Mouse (Mus musculus) lung, embryonic 15.5 days (tissue): ENCODE measurements around the gene Plcb4. TPM values are rescaled to one million over a fixed set of nuclear protein-coding genes. Genes with fewer than 3 reads are reported as not detected.

Experiments used
- ATAC-seq: fragments of 200-750 bp; cut with Nextera tagmentation; 2 replicates; pipeline ENCODE4 v1.8.0; 2017; ENCODE audit warnings: moderate number of reproducible peaks, borderline replicate concordance; ENCODE audit not compliant: low FRiP score, low TSS enrichment; ENCODE audit errors: extremely low read depth
- H3K27ac ChIP-seq: fragments of 300-500 bp; sonication (generic); 2 replicates; pipeline ENCODE4 v1.5.1; 2015; ENCODE audit warnings: moderate library complexity, mild to moderate bottlenecking, inconsistent platforms
- H3K27me3 ChIP-seq: fragments of 300-500 bp; sonication (generic); 2 replicates; pipeline ENCODE4 v1.6.1; 2015; ENCODE audit warnings: inconsistent platforms
- H3K36me3 ChIP-seq: fragments of 300-500 bp; sonication (generic); 2 replicates; pipeline ENCODE4 v1.6.1; 2015; ENCODE audit warnings: inconsistent platforms
- H3K4me1 ChIP-seq: fragments of 300-500 bp; sonication (generic); 2 replicates; pipeline ENCODE4 v1.6.1; 2015; ENCODE audit warnings: inconsistent platforms
- H3K4me2 ChIP-seq: fragments of 300-500 bp; sonication (generic); 2 replicates; pipeline ENCODE4 v1.6.1; 2015; ENCODE audit warnings: inconsistent platforms, mild to moderate bottlenecking, moderate library complexity
- H3K4me3 ChIP-seq: fragments of 300-500 bp; sonication (generic); 2 replicates; pipeline ENCODE4 v1.5.1; 2015; ENCODE audit warnings: mild to moderate bottlenecking, inconsistent platforms
- H3K9ac ChIP-seq: fragments of 300-500 bp; sonication (generic); 2 replicates; pipeline ENCODE4 v1.6.1; 2015; ENCODE audit warnings: inconsistent platforms
- H3K9me3 ChIP-seq: fragments of 300-500 bp; sonication (generic); 2 replicates; pipeline ENCODE4 v1.6.1; 2016; ENCODE audit warnings: inconsistent platforms
- WGBS: fragments of 180-500 bp; shearing (Covaris S2); methylation state at CpG from one replicate; pipeline ENCODE4 v1.1.7; 2015; 5-methylcytosine and 5-hydroxymethylcytosine counted together
- polyA plus RNA-seq: library from polyadenylated mRNA; unstranded; fragments of >200 nt; fragmentation: Nextera tagmentation; extraction: Ambion mirVana; gene quantifications from 2 replicates; pipeline ENCODE4 v1.2.1, GENCODE M21; 2015

Gene Plcb4
- polyA plus RNA-seq, 1 experiment from 2014 or later: 20.4 TPM

GRCm38 (mm10) chr2:135828446-135828845 is 169.6 kb downstream of the Plcb4 start:
- WGBS: 43% methylated on average over 2 of the region's 2 CpGs
- Histone ChIP-seq H3K4me2 (no peak overlapping the region), H3K9me3 (no peaks in the 10 kb centered on the region), H3K4me3 (no peak overlapping the region), H3K27me3 (no peaks in the 10 kb centered on the region), H3K36me3 (no peaks in the 10 kb centered on the region), H3K9ac (no peak overlapping the region), H3K27ac (no peak overlapping the region), H3K4me1 (peaks cover 3% of the 10 kb centered on the region; the same call in 1 of the 2 replicates)
- ATAC-seq: no peak

GRCm38 (mm10) chr2:135833743-135834142 is 174.9 kb downstream of the Plcb4 start:
- no peaks in the 10 kb centered on the region for H3K27me3 ChIP-seq
- H3K4me2 ChIP-seq: no peak overlapping the region
- H3K9ac ChIP-seq: no peak overlapping the region
- no peaks in the 10 kb centered on the region for H3K4me1 ChIP-seq
- no peaks in the 10 kb centered on the region for H3K9me3 ChIP-seq
- H3K27ac ChIP-seq: no peak overlapping the region
- no peak overlapping the region for H3K4me3 ChIP-seq
- no peak for ATAC-seq
- H3K36me3 ChIP-seq: no peaks in the 10 kb centered on the region
- 63% methylated on average over 3 of the region's 3 CpGs for WGBS

DNA sequence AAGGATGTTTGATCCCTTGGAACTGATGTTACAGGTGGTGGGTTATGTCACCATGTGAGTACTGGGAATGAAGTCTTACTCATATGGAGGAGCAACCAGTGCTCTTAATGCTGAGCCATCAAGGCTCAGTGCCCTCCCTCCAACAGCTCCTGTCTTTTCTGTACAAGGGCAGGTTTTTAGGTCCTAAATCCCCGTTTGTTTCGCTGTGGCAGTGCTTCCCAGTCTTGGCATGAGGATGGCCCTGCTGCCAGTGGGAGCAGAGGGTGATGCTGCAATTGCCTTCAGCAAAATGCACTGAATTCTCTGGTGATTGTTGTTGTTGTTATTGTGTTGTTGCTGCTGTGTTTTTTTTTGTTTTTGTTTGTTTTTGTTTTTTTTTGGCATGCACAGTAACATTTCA is 175.6 kb downstream of the Plcb4 start:
- H3K4me3 ChIP-seq: no peak overlapping the region
- no peaks in the 10 kb centered on the region for H3K9me3 ChIP-seq
- H3K36me3 ChIP-seq: no peaks in the 10 kb centered on the region
- H3K27ac ChIP-seq: no peak overlapping the region
- H3K27me3 ChIP-seq: no peaks in the 10 kb centered on the region
- no peaks in the 10 kb centered on the region for H3K4me1 ChIP-seq
- no peak overlapping the region for H3K4me2 ChIP-seq
- H3K9ac ChIP-seq: no peak overlapping the region
- ATAC-seq: no peak
- WGBS: 79% methylated on average over 2 of the region's 2 CpGs

GRCm38 (mm10) chr2:135835911-135836310 is 177.1 kb downstream of the Plcb4 start:
- H3K36me3 ChIP-seq: no peaks in the 10 kb centered on the region
- H3K4me1 ChIP-seq: no peaks in the 10 kb centered on the region
- H3K27ac ChIP-seq: no peak overlapping the region
- no peaks in the 10 kb centered on the region for H3K9me3 ChIP-seq
- 90% methylated on average over 5 of the region's 5 CpGs for WGBS
- no peak for ATAC-seq
- no peak overlapping the region for H3K4me2 ChIP-seq
- no peak overlapping the region for H3K9ac ChIP-seq
- no peak overlapping the region for H3K4me3 ChIP-seq
- no peaks in the 10 kb centered on the region for H3K27me3 ChIP-seq

DNA sequence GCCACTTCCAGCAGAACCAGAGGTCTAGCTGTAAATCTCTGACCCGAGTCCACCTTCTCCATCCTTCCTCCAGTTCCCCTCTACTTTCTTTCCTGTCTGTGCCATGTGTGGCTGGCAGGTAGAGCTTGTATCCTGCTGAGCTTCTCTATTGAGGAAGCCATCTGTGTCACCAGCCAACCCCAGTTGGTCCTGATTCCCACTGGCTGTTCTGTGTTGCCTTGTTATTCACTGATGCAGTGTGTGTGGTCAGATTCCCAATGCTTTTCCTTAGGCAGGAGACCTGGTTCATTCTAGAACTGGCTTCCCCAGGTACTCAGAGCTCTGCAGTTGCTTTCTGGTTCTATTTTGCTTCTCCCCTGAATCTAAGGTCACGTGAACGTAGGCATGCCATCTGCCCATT is 177.6 kb downstream of the Plcb4 start:
- H3K4me3 ChIP-seq: no peak overlapping the region
- no peaks in the 10 kb centered on the region for H3K4me1 ChIP-seq
- no peak overlapping the region for H3K9ac ChIP-seq
- H3K4me2 ChIP-seq: no peak overlapping the region
- WGBS: 83% methylated on average over 3 of the region's 3 CpGs
- no peaks in the 10 kb centered on the region for H3K27me3 ChIP-seq
- H3K36me3 ChIP-seq: no peaks in the 10 kb centered on the region
- no peaks in the 10 kb centered on the region for H3K9me3 ChIP-seq
- H3K27ac ChIP-seq: no peak overlapping the region
- no peak for ATAC-seq

- WGBS: 70% methylated on average over 1 of the region's 1 CpGs
- H3K9ac ChIP-seq: no peak overlapping the region
- no peaks in the 10 kb centered on the region for H3K27me3 ChIP-seq
- no peak overlapping the region for H3K27ac ChIP-seq
- H3K9me3 ChIP-seq: no peaks in the 10 kb centered on the region
- H3K4me2 ChIP-seq: no peak overlapping the region
- no peak overlapping the region for H3K4me3 ChIP-seq
- ATAC-seq: no peak
- H3K36me3 ChIP-seq: no peaks in the 10 kb centered on the region
- no peaks in the 10 kb centered on the region for H3K4me1 ChIP-seq
Measured at GRCm38 (mm10) chr2:135837730-135838129, 178.9 kb downstream of the Plcb4 start.

DNA sequence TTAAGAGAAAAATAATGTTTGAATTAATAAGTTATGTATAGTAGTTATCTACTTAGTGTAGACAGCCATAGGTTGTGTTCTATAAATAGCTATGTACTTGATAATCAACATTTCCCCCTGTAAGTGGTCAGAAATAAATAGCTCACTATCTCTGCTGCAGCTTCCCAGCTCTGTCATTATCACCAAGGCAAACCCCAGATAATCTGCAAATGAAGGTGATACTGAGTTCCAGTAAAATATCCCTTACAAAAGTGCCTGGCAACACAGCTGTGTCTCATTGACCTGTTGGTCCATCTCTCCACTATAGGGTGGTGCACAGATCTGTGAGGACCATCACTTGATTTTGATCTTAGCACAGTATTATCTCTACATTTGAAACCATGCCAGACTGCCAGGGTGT is 179.3 kb downstream of the Plcb4 start:
- no peak overlapping the region for H3K4me2 ChIP-seq
- no peaks in the 10 kb centered on the region for H3K27me3 ChIP-seq
- no peaks in the 10 kb centered on the region for H3K9me3 ChIP-seq
- no peak overlapping the region for H3K9ac ChIP-seq
- no peaks in the 10 kb centered on the region for H3K4me1 ChIP-seq
- no peaks in the 10 kb centered on the region for H3K36me3 ChIP-seq
- H3K4me3 ChIP-seq: no peak overlapping the region
- H3K27ac ChIP-seq: no peak overlapping the region
- ATAC-seq: no peak

GRCm38 (mm10) chr2:135838651-135839286 is 180.0 kb downstream of the Plcb4 start:
- Histone ChIP-seq H3K36me3 (no peaks in the 10 kb centered on the region), H3K27ac (no peak overlapping the region), H3K4me3 (no peak overlapping the region), H3K27me3 (no peaks in the 10 kb centered on the region), H3K4me1 (no peaks in the 10 kb centered on the region), H3K4me2 (no peak overlapping the region), H3K9me3 (no peaks in the 10 kb centered on the region), H3K9ac (no peak overlapping the region)
- no peak for ATAC-seq
- WGBS: 76% methylated on average over 8 of the region's 8 CpGs

DNA sequence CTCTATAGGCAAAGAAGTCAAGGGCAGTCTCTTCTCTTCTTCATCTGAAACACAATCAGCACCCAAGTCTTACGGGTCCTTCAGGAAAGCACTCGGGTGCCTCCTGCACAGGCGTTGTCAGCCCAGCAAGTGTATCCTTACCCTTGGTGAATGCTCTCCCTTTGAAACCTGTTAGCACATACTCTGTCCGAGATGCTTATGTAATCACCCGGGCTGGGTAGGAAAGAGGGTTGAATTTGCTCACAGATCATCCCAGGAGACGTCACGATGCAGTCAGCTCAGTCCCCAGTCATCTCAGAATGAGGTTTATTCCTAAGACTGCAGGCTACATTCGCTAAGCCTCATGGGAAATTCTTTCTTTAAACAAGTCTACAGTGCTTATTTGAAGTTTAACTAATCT is 184.9 kb downstream of the Plcb4 start:
- Histone ChIP-seq H3K9me3 (no peaks in the 10 kb centered on the region), H3K27ac (no peak overlapping the region), H3K4me3 (no peak overlapping the region), H3K36me3 (no peaks in the 10 kb centered on the region), H3K4me2 (no peak overlapping the region), H3K4me1 (no peaks in the 10 kb centered on the region), H3K9ac (no peak overlapping the region), H3K27me3 (no peaks in the 10 kb centered on the region)
- ATAC-seq: no peak
- 60% methylated on average over 8 of the region's 8 CpGs for WGBS

- 87% methylated on average over 3 of the region's 3 CpGs for WGBS
- Histone ChIP-seq H3K27me3 (no peaks in the 10 kb centered on the region), H3K9ac (no peak overlapping the region), H3K27ac (no peak overlapping the region), H3K9me3 (no peaks in the 10 kb centered on the region), H3K4me2 (no peak overlapping the region), H3K4me1 (no peaks in the 10 kb centered on the region), H3K4me3 (no peak overlapping the region), H3K36me3 (no peaks in the 10 kb centered on the region)
- ATAC-seq: no peak
Measured at GRCm38 (mm10) chr2:135846903-135847302, 188.1 kb downstream of the Plcb4 start.

DNA sequence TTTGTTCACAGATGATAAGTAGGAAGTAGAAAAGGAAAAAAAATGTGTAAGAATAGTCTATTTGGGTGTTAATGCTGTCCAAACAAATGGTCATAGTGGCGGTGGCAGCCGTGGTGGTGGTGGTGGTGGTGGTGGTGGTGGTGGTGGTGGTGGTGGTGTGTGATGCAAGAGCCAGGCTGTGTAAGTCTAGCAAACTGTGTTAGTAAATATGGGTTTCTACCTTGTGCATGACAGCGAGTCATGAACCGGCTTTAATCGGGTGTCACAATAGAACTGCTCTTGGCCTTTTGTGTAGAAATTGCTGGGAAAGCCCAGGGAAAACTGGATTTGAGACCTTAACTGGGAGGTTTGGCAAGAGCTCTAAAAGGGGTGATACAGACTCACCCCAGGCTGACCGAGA is 188.9 kb downstream of the Plcb4 start:
- WGBS: 84% methylated on average over 6 of the region's 6 CpGs

DNA sequence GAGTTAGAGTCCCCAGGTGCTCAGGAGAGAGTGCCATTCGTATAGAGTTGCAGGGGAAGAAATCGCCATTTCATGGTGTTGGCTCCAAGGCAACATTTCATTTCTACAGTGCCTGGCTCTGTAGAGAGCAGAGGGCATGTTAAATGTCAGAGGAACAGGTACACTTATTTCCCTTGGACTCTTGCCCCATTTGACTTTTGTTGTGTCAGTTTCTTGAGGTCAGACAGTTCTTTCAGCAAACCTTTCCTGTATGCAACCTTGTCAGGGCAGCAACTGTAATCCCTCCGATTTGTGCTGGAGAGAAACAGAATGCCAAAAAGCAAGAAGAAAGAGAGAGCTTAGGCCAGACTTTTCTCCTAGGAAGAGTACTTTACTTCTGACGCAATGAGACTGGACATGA is 189.4 kb downstream of the Plcb4 start:
- H3K4me3 ChIP-seq: no peak overlapping the region
- no peak overlapping the region for H3K9ac ChIP-seq
- 90% methylated on average over 4 of the region's 4 CpGs for WGBS
- no peak overlapping the region for H3K27ac ChIP-seq
- H3K27me3 ChIP-seq: no peaks in the 10 kb centered on the region
- H3K4me2 ChIP-seq: no peak overlapping the region
- no peaks in the 10 kb centered on the region for H3K4me1 ChIP-seq
- no peaks in the 10 kb centered on the region for H3K9me3 ChIP-seq
- ATAC-seq: no peak
- H3K36me3 ChIP-seq: no peaks in the 10 kb centered on the region

More for the DNA sequence above, 188.9 kb downstream of the Plcb4 start:
- H3K4me2 ChIP-seq: no peak overlapping the region
- no peak overlapping the region for H3K27ac ChIP-seq
- no peaks in the 10 kb centered on the region for H3K9me3 ChIP-seq
- H3K4me1 ChIP-seq: no peaks in the 10 kb centered on the region
- H3K9ac ChIP-seq: no peak overlapping the region
- no peaks in the 10 kb centered on the region for H3K36me3 ChIP-seq
- no peak overlapping the region for H3K4me3 ChIP-seq
- H3K27me3 ChIP-seq: no peaks in the 10 kb centered on the region
- ATAC-seq: no peak

DNA sequence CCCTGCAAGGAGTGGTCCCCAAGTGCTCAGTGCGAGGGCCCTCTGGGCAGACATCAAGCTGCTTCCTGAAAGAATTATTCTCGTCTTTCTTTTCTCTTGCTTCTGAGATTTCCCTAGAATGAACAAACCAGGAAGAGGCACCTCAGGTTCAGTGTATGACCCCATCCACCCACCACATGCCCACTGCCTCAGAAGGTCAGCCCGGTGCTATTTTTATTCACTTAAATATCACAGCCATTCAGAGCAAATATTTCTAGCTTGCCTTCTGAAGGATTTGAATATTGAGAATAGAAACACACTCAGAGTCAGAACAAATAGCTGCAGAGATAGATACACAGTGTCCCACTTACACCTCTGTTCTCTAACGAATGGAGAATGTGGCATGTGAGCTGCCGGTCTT is 193.2 kb downstream of the Plcb4 start:
- Histone ChIP-seq H3K4me1 (no peaks in the 10 kb centered on the region), H3K9ac (no peak overlapping the region), H3K4me3 (no peak overlapping the region), H3K27ac (no peak overlapping the region), H3K4me2 (no peak overlapping the region), H3K36me3 (no peaks in the 10 kb centered on the region), H3K9me3 (no peaks in the 10 kb centered on the region), H3K27me3 (no peaks in the 10 kb centered on the region)
- WGBS: 80% methylated on average over 5 of the region's 5 CpGs
- ATAC-seq: no peak
